27 mouse cellular contexts compared by ENCODE assay signal in genomic region chr1:185369979-185370378, GRCm38 (mm10). TPM values are rescaled to one million over a fixed set of nuclear protein-coding genes. Genes with fewer than 3 reads are reported as not detected.
DNase-seq lines count a peak whose midpoint lies in the region; ATAC-seq lines count a peak whose summit lies in the region.
"Had no signal": no experiment of that assay in that cellular context is flagged by ENCODE, and none has a peak within 500 bp of the region (broad histone marks: within the 10 kb centered on the region; RNA-seq: fewer than 3 reads in every experiment).

No protein-coding gene starts in this region.

- H3K9me3 ChIP-seq in kidney, embryonic 14.5 days (ENCODE audit: control insufficient read depth, low read length) = no peaks in the 10 kb centered on the region
- H3K9me3 ChIP-seq in kidney, embryonic 16.5 days (ENCODE audit: low read length) = no peaks in the 10 kb centered on the region
- H3K9me3 ChIP-seq in liver, embryonic 12.5 days (replicated peaks) = no peaks in the 10 kb centered on the region
- H3K9me3 ChIP-seq: forebrain, embryonic 10.5 days; G1E; heart, embryonic 10.5 days; midbrain, embryonic 13.5 days; stomach, embryonic 15.5 days had no signal

- 88% methylated on average over 6 of the region's 6 CpGs for WGBS in kidney, embryonic 14.5 days
- 86% methylated on average over 6 of the region's 6 CpGs for WGBS in kidney, embryonic 16.5 days
- WGBS in liver, embryonic 12.5 days (ENCODE audit: insufficient replicate concordance) = 88% methylated on average over 6 of the region's 6 CpGs

- ATAC-seq in kidney, embryonic 14.5 days (ENCODE audit: low FRiP score, low TSS enrichment) = no peak
- peak; percentile 59; the same call in 1 of the 2 replicates for ATAC-seq in kidney, embryonic 16.5 days (ENCODE audit: low FRiP score, low TSS enrichment)
- peak; percentile 33; the same call in 1 of the 2 replicates for ATAC-seq in liver, embryonic 12.5 days
- ATAC-seq in megakaryocyte-erythroid progenitor cell, adult 5-6 weeks (replicated peaks; ENCODE audit: low FRiP score, low TSS enrichment, poor library complexity, severe bottlenecking) = 0 out of 2 replicates have a peak, but pooled peaks have one; percentile 28
- ATAC-seq: forebrain, postnatal 0 days; inflammation-experienced regulatory T-cells, adult 6 months; midbrain, embryonic 13.5 days; Patski had no signal

- no peak overlapping the region for H3K9ac ChIP-seq in kidney, embryonic 14.5 days (ENCODE audit: low read depth, low read length)
- no peak overlapping the region for H3K9ac ChIP-seq in kidney, embryonic 16.5 days (replicated peaks; ENCODE audit: low read length)
- H3K9ac ChIP-seq in liver, embryonic 12.5 days = no peak overlapping the region
- H3K9ac ChIP-seq: forebrain, postnatal 0 days; hindbrain, embryonic 14.5 days; midbrain, embryonic 13.5 days; stomach, embryonic 15.5 days had no signal

- H3K27me3 ChIP-seq in kidney, embryonic 14.5 days (ENCODE audit: control insufficient read depth, insufficient read depth, low read length) = no peaks in the 10 kb centered on the region
- H3K27me3 ChIP-seq in kidney, embryonic 16.5 days (ENCODE audit: insufficient read depth, low read length) = no peaks in the 10 kb centered on the region
- H3K27me3 ChIP-seq in liver, embryonic 12.5 days (replicated peaks) = no peaks in the 10 kb centered on the region
- H3K27me3 ChIP-seq: midbrain, embryonic 13.5 days; Patski; stomach, embryonic 15.5 days had no signal

- no peaks in the 10 kb centered on the region; the same call in 1 of the 2 replicates for H3K4me1 ChIP-seq in kidney, embryonic 14.5 days (ENCODE audit: control insufficient read depth, insufficient read depth, low read length)
- H3K4me1 ChIP-seq in kidney, embryonic 16.5 days (ENCODE audit: insufficient read depth, low read length) = peaks cover 1% of the 10 kb centered on the region; the same call in 1 of the 2 replicates
- H3K4me1 ChIP-seq in liver, embryonic 12.5 days = peaks cover 15% of the 10 kb centered on the region
- H3K4me1 ChIP-seq: stomach, embryonic 15.5 days had no signal

- H3K36me3 ChIP-seq in kidney, embryonic 14.5 days (ENCODE audit: control insufficient read depth, insufficient read depth, low read length) = peaks cover 56% of the 10 kb centered on the region
- H3K36me3 ChIP-seq in kidney, embryonic 16.5 days (ENCODE audit: insufficient read depth, low read length) = peaks cover 42% of the 10 kb centered on the region
- H3K36me3 ChIP-seq in liver, embryonic 12.5 days = peaks cover 86% of the 10 kb centered on the region

- no peak overlapping the region for H3K4me2 ChIP-seq in kidney, embryonic 14.5 days (replicated peaks; ENCODE audit: low read depth, low read length)
- H3K4me2 ChIP-seq in kidney, embryonic 16.5 days (replicated peaks; ENCODE audit: low read depth, low read length) = no peak overlapping the region
- no peak overlapping the region for H3K4me2 ChIP-seq in liver, embryonic 12.5 days
- H3K4me2 ChIP-seq: hindbrain, embryonic 14.5 days; midbrain, embryonic 13.5 days; stomach, embryonic 15.5 days had no signal

- H3K27ac ChIP-seq in kidney, embryonic 14.5 days (ENCODE audit: low read depth, low read length) = no peak overlapping the region
- no peak overlapping the region for H3K27ac ChIP-seq in kidney, embryonic 16.5 days (ENCODE audit: low read length)
- no peak overlapping the region for H3K27ac ChIP-seq in liver, embryonic 12.5 days
- H3K27ac ChIP-seq: forebrain, embryonic 10.5 days; heart, embryonic 10.5 days; hindbrain, embryonic 14.5 days; midbrain, embryonic 13.5 days; stomach, embryonic 15.5 days had no signal

- peak; percentile 35 for DNase-seq in kidney, adult 18-20 months
- no peak for DNase-seq in adrenal gland, postnatal 36 days
- DNase-seq in ovary, postnatal 14 days (ENCODE audit: low spot score) = no peak
- DNase-seq in heart, adult 9 months (ENCODE audit: low spot score in 2 of 2) = no peak
- DNase-seq: adrenal gland, adult 2 months; cerebellum, adult 11-12 months; cerebellum, postnatal 10 days; forebrain, postnatal 0 days; gastrocnemius, postnatal 25 days; heart, postnatal 4 days; layer of hippocampus, postnatal 36 days; lung, adult 2 months; lung, postnatal 14 days; right cerebral cortex, postnatal 4 days; thymus, postnatal 36 days had no signal

- H3K4me3 ChIP-seq in kidney, embryonic 14.5 days (ENCODE audit: low read length) = no peak overlapping the region
- no peak overlapping the region for H3K4me3 ChIP-seq in kidney, embryonic 16.5 days (ENCODE audit: low read length)
- H3K4me3 ChIP-seq in liver, embryonic 12.5 days = no peak overlapping the region
- H3K4me3 ChIP-seq: forebrain, embryonic 10.5 days; heart, embryonic 10.5 days; midbrain, embryonic 13.5 days; stomach, embryonic 15.5 days had no signal

RNA-seq across cellular contexts. Expression of gene Eprs, which starts 7.1 kb away (rescaled TPM):
- 111 and 175 TPM in 2 replicates for polyA plus RNA-seq in kidney, embryonic 14.5 days (2014; fragmentation: Nextera tagmentation; extraction: Ambion mirVana)
- 137 TPM in 2 replicates for polyA plus RNA-seq in kidney, embryonic 16.5 days (2015; fragmentation: Nextera tagmentation; extraction: Ambion mirVana)
- 131 and 136 TPM in 2 replicates for polyA plus RNA-seq in liver, embryonic 12.5 days (2016; fragmentation: Nextera tagmentation; extraction: Ambion mirVana)
- 120 and 136 TPM in 2 replicates for total RNA-seq in megakaryocyte-erythroid progenitor cell, adult 5-6 weeks (2014; fragmentation: Nextera tagmentation)
- 318 and 319 TPM in 2 replicates for total RNA-seq in megakaryocyte-erythroid progenitor cell, adult 5-6 weeks (2017)
- 100 to 1,000 TPM; 158 to 341 TPM for total RNA-seq in adrenal gland, postnatal 36 days (2021)

RNA-seq across cellular contexts. Expression of gene Bpnt1, which starts 38.0 kb away (rescaled TPM):
- 18.2 and 31.6 TPM in 2 replicates for polyA plus RNA-seq in kidney, embryonic 14.5 days (2014; fragmentation: Nextera tagmentation; extraction: Ambion mirVana)
- 56.4 and 65.5 TPM in 2 replicates for polyA plus RNA-seq in kidney, embryonic 16.5 days (2015; fragmentation: Nextera tagmentation; extraction: Ambion mirVana)
- polyA plus RNA-seq in liver, embryonic 12.5 days (2016; fragmentation: Nextera tagmentation; extraction: Ambion mirVana) = 19.2 and 19.9 TPM in 2 replicates
- 8.0 and 10.5 TPM in 2 replicates for total RNA-seq in megakaryocyte-erythroid progenitor cell, adult 5-6 weeks (2014; fragmentation: Nextera tagmentation)
- total RNA-seq in megakaryocyte-erythroid progenitor cell, adult 5-6 weeks (2017) = 14.2 and 21.4 TPM in 2 replicates
- 100 to 1,000 TPM; 105 to 124 TPM for total RNA-seq in adrenal gland, postnatal 36 days (2021)

RNA-seq across cellular contexts. Expression of gene Iars2, which starts 40.8 kb away (rescaled TPM):
- polyA plus RNA-seq in kidney, embryonic 14.5 days (2014; fragmentation: Nextera tagmentation; extraction: Ambion mirVana) = 17.0 and 35.4 TPM in 2 replicates
- polyA plus RNA-seq in kidney, embryonic 16.5 days (2015; fragmentation: Nextera tagmentation; extraction: Ambion mirVana) = 34.2 and 35.2 TPM in 2 replicates
- 32.7 and 34.1 TPM in 2 replicates for polyA plus RNA-seq in liver, embryonic 12.5 days (2016; fragmentation: Nextera tagmentation; extraction: Ambion mirVana)
- total RNA-seq in megakaryocyte-erythroid progenitor cell, adult 5-6 weeks (2014; fragmentation: Nextera tagmentation) = 46.5 and 56.5 TPM in 2 replicates
- total RNA-seq in megakaryocyte-erythroid progenitor cell, adult 5-6 weeks (2017) = 81.0 and 95.6 TPM in 2 replicates
- total RNA-seq in adrenal gland, postnatal 36 days (2021) = 100 to 1,000 TPM in 1 of 2 experiments, 10 to 100 TPM in 1; 75.8 to 104 TPM
